Mouse (Mus musculus) induced T-regulatory cell, adult 2 months (primary cell): Measurements from ENCODE around the gene Ddx1.
"Not testable (repeated sequence)": the region's sequence is repeated elsewhere in the genome, so short reads cannot be mapped to it uniquely, and the experiment has no call there.

Experiments used
- DNase-seq: peaks from one replicate; pipeline ENCODE4 v3.0.0-alpha.2; 2012; ENCODE audit warnings: low read depth

Gene Ddx1

DNA sequence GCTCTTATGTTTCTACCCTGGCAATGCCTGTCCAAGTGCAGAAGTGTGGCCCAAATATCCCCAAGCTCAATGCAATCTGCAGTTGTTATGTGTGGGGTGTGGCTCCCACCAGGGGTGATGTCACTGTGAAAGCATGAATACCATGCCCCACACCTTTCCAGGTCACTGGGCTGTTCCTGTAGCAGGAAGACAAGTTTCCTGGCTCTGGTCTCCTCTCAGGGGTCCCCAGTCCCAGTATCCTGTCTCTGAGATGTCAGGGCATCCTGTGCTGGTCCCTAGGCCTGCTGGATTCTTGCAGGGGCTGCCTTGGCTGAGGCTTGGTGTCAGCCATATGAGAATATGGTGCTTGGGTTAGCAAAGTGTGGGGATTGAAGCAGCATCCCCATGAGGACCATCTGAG lies 46.7 kb downstream of the Ddx1 start:
- no peak for DNase-seq

DNA sequence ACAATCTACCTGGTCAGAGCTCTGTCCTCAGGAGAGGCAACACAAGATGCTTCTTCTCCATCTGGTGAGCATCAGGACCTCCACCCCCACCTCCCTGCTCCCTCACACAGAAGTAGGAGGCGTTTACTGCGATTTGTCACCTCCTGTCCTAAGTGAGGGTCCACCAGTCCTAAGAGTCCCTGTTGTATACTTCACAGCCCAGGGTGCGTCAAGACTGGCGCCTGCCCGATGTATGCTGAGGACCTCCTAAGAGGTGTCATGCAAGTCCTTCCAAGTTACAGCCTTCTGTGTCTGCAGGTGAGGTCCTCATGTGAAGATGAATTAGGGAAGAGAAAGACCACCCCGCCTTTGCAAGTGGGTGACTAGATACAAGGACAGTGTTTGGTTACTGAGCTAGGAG lies 48.4 kb downstream of the Ddx1 start:
- DNase-seq, result no peak

DNA sequence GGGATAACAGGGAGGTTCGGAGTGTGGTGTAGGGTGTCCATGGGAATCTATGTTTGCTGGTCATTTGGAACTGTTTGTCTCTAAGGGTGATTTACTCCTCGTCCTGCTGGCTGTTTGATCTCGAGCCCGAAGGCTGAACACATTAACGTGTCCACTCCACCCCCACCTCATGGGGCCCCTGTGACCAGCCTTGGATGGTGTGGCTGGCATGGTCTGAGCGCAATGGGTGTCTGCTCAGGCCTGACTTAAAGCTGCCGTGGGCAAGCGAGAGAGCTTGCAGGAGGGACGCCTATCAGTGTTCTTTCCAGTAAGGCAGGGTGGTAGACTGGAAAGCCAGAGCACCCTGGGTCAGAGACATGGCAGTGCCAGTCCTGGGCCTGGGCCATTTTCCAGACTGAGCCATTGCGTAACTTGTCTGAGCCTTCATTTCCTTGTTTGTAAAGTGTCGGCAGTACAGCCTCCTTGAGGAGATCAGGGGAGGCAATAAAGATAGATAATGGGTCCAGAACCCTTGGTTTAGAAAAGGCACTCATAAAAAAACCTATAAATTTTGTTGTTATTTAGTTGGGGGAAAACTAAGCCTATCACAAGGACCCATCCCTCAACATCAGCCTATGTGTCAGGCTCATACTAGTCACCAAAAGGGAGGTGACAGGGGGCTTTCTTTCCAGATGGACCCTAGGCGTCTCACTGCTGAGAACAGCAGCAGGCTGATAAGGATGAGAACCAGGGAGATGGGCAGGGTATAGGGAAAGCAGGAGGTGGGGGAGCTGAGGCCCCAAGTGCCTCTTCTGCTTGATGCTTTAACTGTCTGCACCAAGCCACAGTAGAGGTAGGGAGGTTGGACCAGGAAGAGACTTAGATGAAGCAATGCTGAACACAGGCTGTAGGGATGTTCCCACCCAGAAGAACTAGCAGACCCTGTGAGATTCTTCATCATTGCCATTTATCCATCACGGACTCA lies 49.4 kb downstream of the Ddx1 start:
- DNase-seq, result no peak

DNA sequence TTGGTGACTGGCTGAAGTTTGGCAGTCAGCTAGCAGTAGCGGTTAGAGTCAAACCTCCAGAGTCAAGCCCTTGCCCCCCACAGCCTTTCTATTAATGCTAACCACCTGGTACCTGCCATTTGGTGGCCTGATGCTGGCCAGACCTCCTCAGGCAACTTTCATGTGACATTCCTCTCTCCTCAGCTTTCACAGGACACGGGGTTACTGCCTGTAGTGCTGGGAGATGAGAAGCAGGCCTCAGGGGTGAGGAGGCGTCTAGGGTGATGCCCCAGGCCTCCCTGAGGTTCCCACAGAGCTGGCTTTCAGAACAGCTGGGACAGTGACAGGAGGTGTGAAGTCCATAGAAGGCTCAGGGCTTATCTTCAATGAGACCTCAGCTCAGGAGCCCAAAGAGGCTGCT lies 50.9 kb downstream of the Ddx1 start:
- DNase-seq, result no peak

DNA sequence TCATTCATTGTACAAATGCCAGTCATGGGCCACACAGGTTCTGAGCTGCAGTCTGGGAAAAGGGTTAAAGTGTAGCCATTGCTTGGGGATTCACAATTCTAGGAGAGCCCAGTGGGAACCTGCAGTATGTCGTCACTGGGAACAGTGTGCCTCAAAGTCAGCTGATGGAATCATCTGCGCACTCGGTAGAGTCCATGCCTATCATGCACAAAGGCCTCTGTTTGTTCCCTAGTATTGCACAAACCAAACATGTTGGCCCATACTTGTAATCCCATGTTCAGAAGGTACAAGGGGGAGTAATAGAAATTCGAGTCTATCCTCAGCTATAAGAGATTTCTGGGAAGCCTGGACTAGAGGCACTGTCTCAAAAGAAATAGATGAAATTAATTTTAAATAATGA lies 52.9 kb downstream of the Ddx1 start:
- no peak for DNase-seq

DNA sequence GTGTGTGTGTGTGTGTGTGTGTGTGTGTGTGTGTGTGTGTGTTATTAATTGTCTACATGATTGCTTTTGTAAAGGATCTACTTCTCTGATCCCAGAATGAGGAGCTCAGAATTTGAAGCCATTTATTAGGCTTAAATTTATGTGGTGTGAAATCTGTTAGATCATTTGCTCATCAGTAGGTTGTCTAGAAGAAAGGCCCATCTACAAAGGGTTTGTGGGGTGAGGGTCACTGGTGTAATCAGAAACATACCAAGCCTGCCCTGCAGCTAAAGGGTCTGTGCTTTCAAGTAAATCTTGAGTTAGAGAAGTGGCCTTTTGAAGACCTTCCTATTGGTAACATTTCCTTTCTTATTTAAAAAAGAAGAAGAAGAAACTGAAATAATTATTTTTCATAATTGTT lies 53.5 kb downstream of the Ddx1 start:
- DNase-seq, result no peak

DNA sequence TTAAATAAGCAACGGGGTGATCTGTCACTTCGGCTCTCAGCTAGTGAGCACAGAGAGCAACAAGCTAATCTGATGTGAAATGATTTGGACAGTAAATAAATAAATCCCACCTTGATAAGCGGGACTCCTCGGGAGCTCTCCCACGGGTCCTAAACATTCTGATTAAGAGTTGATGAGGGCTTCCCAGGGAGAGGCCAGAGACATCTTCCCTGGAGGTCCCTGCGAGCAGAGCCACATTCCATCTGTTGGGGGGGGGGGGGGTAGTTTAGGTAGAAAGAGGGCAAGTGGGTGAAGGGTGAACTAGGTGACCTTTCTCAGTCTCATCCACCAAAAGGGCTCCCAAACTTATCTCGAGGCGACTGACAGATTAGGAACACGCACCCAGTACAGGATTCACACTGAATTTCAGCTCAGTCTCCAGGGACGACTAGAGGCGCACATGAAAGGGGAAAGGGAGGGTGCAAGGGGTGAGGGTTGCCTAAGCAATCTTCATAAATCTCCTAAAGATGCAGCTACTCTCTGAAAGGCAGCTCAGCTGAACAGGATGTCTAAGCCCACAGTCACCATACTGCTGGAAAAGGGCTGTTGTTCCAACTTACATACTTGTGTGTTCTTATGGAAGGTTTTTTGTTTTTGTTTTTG lies 60.8 kb downstream of the Ddx1 start:
- no peak for DNase-seq

DNA sequence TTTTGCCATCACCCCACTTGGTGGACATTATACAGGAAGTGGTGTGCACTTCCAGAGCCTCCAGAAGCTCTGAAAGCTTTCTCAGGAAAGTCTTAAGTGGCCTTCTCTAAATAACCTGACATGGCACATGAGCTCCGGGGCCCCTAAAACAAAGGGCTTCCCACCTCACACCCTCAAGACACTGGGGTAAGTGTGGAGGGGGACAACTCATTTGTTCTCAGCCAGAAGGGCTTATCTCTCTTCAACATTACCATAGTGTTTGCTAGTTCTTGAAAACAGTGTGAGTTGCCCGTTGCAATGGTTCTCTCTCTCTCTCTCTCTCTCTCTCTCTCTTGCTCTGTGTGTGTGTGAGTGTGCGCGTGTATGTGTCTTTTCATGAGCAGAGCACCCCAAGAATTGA lies 62.8 kb downstream of the Ddx1 start:
- DNase-seq, result no peak

DNA sequence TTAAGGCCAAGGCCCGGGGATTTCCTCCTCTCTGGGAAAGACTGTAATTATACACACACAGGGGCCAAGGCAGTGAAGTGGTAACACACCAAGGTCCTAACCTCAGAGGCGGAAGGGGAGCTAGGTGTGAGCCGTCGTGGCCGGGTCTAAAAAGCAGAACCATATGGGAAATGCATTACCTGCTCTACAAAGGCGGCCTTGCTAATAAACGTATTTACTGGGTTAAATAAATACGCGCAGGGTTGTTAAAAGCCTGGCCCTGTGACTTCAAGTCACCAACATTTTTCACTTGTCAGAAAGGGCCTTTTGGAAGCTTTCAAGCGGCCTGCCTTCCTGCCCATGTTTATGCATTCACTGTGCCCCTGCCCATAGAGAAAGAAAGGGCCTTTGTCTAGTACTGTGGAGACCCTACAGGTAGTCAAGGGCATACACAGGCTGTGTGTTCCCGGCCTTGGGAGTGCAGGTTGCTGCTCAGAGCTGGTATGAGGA lies 64.1 kb downstream of the Ddx1 start:
- DNase-seq, result no peak

DNA sequence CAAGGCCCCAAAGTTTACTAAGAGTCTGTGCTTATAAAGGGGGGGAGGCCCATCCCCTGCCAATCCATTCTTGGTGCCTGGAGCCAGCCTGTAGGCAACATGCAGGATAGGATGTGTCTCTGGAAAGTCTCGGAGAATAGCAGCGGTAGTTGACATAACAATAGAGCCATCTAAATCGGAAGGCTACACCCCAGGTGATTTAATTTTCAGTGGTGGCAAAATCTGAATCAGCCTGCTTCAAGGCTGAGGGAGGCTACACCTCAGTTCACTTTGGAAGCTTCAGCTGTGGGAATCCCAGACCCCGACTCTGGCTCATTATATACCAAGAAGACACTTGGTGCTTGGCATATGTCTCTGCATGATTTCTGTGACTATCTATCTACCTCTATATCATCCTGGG lies 64.9 kb downstream of the Ddx1 start:
- DNase-seq, result not testable (repeated sequence)

DNA sequence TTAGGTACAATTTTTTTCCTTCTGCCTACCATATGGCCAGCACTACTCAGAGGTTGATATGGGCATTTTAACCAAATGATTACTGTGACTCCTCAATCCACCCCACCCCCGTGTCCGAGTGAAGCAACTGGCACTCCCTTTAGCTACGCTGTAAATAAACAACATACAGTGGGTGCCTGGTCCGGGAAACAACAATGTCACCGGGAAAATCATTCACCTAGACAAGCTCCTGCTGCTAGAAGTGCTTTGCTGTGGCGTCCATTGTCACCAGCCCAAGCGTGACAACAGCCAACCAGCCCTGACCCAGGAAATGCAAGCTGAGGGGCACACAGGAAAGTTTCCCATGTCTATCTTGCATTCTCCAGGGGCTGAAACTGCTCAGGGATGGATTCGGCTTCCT lies 66.8 kb downstream of the Ddx1 start:
- no peak for DNase-seq

DNA sequence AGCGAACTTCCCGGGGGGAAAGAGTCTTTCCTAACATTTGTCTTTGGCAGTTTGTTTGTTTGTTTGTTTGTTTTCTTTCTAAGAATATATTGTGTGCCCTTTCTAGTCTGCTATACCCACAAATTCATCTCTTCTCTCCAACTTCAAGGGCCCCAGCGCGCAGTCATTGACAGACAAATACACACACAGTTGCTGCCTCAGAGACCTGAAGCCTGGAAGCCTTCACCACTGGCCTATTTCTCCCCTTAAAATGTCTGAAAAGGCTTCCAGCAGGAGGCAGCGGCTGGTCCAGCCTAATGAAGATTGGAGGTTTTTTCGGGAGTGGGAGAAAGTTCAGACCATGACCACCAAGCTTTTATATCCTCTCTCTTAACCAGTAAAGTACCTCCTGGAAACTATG lies 67.3 kb downstream of the Ddx1 start:
- no peak for DNase-seq

DNA sequence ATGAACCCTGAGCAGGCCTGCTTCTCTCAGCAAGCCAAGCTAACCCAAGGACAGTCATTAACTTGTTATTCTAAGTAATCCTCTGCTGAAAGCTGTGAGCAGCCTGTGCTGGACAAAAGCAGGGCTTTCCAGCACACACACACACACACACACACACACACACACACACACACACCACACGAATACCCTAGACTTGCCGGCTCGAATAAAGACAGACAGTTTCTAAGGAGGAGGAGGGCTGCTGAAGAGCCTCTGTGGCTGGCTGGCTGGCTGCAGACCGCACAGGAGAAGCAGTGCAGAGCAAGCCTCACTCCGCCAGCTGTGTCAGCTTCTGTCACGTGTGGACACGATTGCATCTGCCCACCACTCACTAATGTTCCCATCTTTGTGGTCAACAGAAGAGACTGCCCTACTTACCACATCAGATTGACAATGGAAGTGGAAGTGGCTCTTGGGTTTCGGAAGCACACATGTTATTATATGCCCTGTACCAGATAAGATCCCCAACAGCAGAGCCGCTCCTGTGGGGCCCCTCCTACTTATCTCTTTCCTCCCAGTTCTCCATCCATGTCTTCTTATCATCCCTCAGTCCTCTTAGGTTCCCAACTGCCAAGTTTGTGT lies 68.2 kb downstream of the Ddx1 start:
- DNase-seq, result no peak

DNA sequence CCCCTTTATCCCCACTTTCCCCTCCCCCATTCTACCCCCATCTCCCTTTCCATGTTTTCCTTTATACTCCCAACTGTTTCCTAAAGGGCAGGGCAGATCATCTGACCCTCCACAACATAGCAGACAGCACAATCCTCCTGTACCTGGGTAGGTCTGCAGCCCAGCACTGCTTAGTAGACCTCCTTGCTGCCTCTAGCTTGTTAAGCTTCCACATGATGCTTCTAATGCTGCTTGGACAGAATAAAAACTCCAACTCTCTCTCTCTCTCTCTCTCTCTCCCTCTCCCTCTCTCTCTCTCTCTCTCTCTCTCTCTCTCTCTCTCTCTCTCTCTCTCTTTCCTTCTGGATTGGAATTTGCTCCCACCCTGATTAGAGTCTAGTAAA lies 68.7 kb downstream of the Ddx1 start:
- no peak for DNase-seq

DNA sequence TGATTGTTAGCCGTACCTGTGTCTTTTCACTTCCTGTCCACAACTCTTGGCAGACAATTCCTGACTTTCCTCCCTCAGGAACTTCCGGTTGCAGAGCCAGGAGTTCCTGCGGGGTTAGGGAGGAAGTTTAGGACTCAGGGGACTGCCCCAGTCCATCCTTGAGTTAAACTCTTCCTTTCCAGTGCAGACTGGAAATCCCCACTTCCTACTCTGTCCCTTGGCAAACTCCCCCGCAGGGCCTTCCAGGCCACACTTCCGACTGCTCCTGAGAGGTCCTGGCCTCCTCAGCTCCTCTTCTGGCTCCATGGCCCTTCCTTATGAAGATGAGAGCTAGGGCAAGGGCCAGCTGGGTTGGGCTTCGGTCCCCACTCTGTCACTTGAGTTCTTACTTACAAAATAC lies 71.4 kb downstream of the Ddx1 start:
- DNase-seq, result no peak

DNA sequence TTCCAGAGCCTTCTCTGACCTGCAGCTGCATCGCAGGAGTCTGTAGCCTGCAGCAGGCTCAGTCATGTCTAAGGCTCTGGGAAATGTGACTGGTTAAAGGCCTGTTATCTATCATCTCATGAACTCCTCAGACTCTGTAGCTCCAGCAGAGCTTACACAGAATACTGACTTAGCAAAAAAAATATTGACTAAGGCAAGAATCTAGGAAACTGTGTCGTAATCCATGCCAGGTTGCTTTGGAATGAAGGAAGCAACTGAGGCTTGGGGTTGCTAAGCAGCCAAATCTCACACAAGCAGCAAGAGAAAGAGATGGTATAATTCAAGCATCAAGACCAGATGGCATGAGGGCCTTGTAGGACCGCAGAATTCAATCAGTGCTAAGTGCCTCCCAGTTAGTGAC lies 72.1 kb downstream of the Ddx1 start:
- no peak for DNase-seq

DNA sequence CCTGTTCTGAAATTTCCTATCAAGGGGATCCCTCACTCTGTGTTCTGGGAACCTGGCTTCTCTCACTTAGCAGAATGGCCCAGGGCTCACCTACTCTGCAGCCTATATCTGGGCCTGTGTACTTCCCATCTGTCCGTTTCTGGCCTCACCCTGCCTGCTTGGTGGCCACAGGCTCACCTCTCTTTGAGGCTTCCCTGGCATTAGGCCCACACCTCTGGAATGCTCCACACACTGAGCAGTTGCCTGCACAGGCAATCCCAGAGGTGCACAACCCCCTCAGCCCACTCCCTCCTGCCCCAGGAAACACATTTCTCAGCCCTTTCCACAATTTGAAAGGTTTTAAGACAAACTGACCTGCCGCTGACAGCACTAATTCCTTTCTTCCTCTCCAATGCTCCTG lies 72.9 kb downstream of the Ddx1 start:
- DNase-seq, result no peak

DNA sequence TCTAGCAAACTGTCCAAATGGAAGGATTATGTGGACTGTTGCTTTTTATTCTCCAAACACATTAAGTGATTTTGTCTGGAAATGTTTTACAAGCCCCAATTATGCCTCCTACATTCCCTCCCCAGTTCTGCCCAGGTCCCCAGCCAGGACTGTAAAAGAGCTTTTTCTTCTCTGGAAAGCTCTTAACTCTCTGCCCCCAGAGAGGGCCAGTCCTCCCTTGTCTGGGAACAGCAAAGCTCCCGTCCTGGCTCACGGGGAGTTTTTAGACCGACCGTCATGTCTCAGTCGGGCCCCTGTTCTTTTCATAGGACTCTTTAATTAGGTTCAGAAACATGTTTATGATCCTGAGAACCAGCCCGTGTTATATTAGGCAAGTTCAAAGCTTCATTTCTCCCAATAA lies 75.0 kb downstream of the Ddx1 start:
- DNase-seq, result no peak

DNA sequence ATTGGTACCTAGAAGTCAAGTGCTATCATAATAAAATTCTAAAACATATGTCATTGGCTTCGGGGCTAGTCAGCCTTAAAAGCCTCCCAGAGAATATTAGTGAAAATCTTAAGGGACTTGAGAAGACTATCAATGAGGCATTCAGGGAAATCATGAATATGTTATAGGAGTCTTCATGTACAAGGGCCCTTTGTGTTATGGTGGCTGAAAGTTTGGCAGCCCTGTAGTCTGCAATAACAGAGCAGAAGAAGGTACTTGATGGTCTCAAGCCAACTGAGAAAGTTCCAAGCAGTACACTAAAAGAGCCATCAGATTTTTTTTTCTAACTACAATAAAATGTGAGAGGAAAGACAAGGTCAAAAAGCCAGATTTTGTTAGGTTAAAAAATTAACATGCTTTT lies 80.9 kb downstream of the Ddx1 start:
- DNase-seq, result no peak

DNA sequence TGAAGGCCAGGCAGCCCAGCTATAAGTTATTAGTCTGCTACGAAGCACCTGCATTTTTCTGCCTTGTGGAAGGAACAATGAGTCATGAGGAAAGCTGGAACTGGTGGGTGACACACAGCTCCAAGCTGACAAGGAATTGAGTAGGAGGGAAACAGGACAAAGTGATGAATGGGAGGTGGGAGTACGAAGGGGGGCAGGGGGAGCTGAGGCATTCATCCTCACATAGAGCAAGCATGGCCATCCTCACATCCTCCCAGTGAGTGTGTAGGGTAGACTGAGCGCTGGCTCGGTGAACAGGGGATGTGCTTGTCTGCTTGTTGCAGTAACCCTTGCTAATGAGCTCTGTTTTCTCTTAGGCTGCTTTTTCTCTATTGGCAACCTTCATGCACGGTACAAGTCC lies 81.9 kb downstream of the Ddx1 start:
- no peak for DNase-seq
